ENCODE assay signal across 22 mouse cellular contexts in the genomic region with DNA sequence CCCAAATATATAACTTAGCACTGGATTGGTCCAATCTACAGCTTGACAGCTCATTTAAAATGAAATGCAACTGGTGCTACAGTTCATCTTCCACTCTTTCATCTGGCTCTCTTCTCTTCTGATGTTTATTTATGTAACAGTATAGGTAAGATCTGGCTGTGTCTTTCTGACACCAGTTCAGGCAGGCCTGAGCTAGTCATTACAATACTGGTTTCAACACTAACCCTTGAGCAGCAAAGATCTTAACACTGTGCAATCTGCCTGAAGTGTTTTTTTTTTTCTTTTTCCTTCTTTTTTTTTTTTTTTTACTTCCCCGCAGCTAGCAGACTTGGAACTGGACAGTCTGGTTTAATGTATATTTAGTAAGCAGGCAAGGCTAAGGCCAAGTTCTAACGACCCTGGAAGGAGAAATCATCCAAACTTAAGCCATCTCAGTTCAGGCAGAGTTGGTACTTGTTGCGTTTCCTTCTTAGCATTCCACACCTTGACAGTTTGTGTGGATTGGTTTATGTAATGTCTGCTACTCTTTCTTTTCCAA.
DNase-seq lines count a peak whose midpoint lies in the region; ATAC-seq and TF ChIP-seq lines count a peak whose summit lies in the region.
"Had no signal": no experiment of that assay in that cellular context is flagged by ENCODE, and none has a peak within 500 bp of the region (broad histone marks: within the 10 kb centered on the region; RNA-seq: fewer than 3 reads in every experiment).

No protein-coding gene starts in this region.

- H3K9ac ChIP-seq in lung, embryonic 14.5 days, result no peak overlapping the region
- no peak overlapping the region for H3K9ac ChIP-seq in midbrain, embryonic 11.5 days (ENCODE audit: low read length)
- H3K9ac ChIP-seq in midbrain, embryonic 15.5 days, result no peak overlapping the region
- H3K9ac ChIP-seq: embryonic facial prominence, embryonic 15.5 days; forebrain, embryonic 13.5 days; hindbrain, embryonic 12.5 days; hindbrain, embryonic 15.5 days had no signal

- H3K36me3 ChIP-seq in lung, embryonic 14.5 days (ENCODE audit: insufficient read depth), result no peaks in the 10 kb centered on the region
- no peaks in the 10 kb centered on the region for H3K36me3 ChIP-seq in midbrain, embryonic 11.5 days (ENCODE audit: control insufficient read depth, insufficient read depth, low read length)
- H3K36me3 ChIP-seq in midbrain, embryonic 15.5 days (replicated peaks), result no peaks in the 10 kb centered on the region
- H3K36me3 ChIP-seq: embryonic facial prominence, embryonic 15.5 days; hindbrain, embryonic 12.5 days; hindbrain, embryonic 15.5 days had no signal

- peak; percentile 28; the same call in 1 of the 2 replicates for ATAC-seq in lung, embryonic 14.5 days (ENCODE audit: insufficient read depth)
- no peak for ATAC-seq in midbrain, embryonic 11.5 days (ENCODE audit: low FRiP score)
- no peak for ATAC-seq in midbrain, embryonic 15.5 days (replicated peaks)
- ATAC-seq: CD4-positive, CD25-positive, alpha-beta regulatory T cell, adult 4 months; forebrain, embryonic 13.5 days; forebrain, embryonic 16.5 days had no signal

- no peaks in the 10 kb centered on the region for H3K9me3 ChIP-seq in lung, embryonic 14.5 days (ENCODE audit: low read depth, low read length)
- no peaks in the 10 kb centered on the region for H3K9me3 ChIP-seq in midbrain, embryonic 11.5 days (ENCODE audit: control insufficient read depth, low read length)
- H3K9me3 ChIP-seq in midbrain, embryonic 15.5 days, result no peaks in the 10 kb centered on the region
- H3K9me3 ChIP-seq: embryonic facial prominence, embryonic 15.5 days; forebrain, embryonic 13.5 days; hindbrain, embryonic 12.5 days; hindbrain, embryonic 15.5 days had no signal

- H3K4me3 ChIP-seq in lung, embryonic 14.5 days (ENCODE audit: low read depth, low read length), result no peak overlapping the region
- H3K4me3 ChIP-seq in midbrain, embryonic 11.5 days (ENCODE audit: low read depth, low read length), result no peak overlapping the region
- H3K4me3 ChIP-seq in midbrain, embryonic 15.5 days, result no peak overlapping the region
- H3K4me3 ChIP-seq: embryonic facial prominence, embryonic 15.5 days; forebrain, embryonic 13.5 days; hindbrain, embryonic 12.5 days; hindbrain, embryonic 15.5 days had no signal

- no peak for TF ChIP-seq CTCF in lung, embryonic 14.5 days (IDR thresholded peaks at IDR 0.05; ENCODE audit: low read depth)

- no peaks in the 10 kb centered on the region for H3K4me1 ChIP-seq in lung, embryonic 14.5 days (ENCODE audit: insufficient read depth)
- 0 out of 2 replicates have a peak, but pooled peaks cover 2% of the 10 kb centered on the region for H3K4me1 ChIP-seq in midbrain, embryonic 11.5 days (ENCODE audit: control insufficient read depth, insufficient read depth, low read length)
- no peaks in the 10 kb centered on the region for H3K4me1 ChIP-seq in midbrain, embryonic 15.5 days
- H3K4me1 ChIP-seq: embryonic facial prominence, embryonic 15.5 days; hindbrain, embryonic 15.5 days had no signal

- DNase-seq in lung, embryonic 14.5 days, result no peak
- no peak for DNase-seq in lung, postnatal 4 days
- DNase-seq in midbrain, embryonic 11.5 days (ENCODE audit: low spot score, missing footprints), result peak; percentile 4
- DNase-seq in fat pad, adult 2 months (ENCODE audit: extremely low read depth, low read depth, low spot score), result peak; percentile 83
- no peak for DNase-seq in thymus, postnatal 25 days
- DNase-seq: adrenal gland, adult 2 months; adrenal gland, postnatal 14 days; cerebellum, adult 11 months; cerebellum, adult 2 months; cerebellum, adult 9-11 months; cerebellum, postnatal 25 days; gastrocnemius, postnatal 10 days; gastrocnemius, postnatal 36 days; heart, adult 11 months had no signal

- WGBS in lung, embryonic 14.5 days, result 25% methylated on average over 3 of the region's 3 CpGs
- 79% methylated on average over 3 of the region's 3 CpGs for WGBS in midbrain, embryonic 11.5 days
- 85% methylated on average over 3 of the region's 3 CpGs for WGBS in midbrain, embryonic 15.5 days

- no peak overlapping the region for H3K27ac ChIP-seq in lung, embryonic 14.5 days (ENCODE audit: low read depth)
- H3K27ac ChIP-seq in midbrain, embryonic 11.5 days (ENCODE audit: low read depth, low read length), result no peak overlapping the region
- H3K27ac ChIP-seq in midbrain, embryonic 15.5 days, result no peak overlapping the region
- H3K27ac ChIP-seq: embryonic facial prominence, embryonic 15.5 days; forebrain, embryonic 13.5 days; hindbrain, embryonic 12.5 days; hindbrain, embryonic 15.5 days had no signal

- H3K4me2 ChIP-seq in lung, embryonic 14.5 days, result no peak overlapping the region
- no peak overlapping the region for H3K4me2 ChIP-seq in midbrain, embryonic 11.5 days
- no peak overlapping the region for H3K4me2 ChIP-seq in midbrain, embryonic 15.5 days
- H3K4me2 ChIP-seq: embryonic facial prominence, embryonic 15.5 days; forebrain, embryonic 13.5 days; heart, embryonic 11.5 days; hindbrain, embryonic 12.5 days; hindbrain, embryonic 15.5 days had no signal

- no peaks in the 10 kb centered on the region for H3K27me3 ChIP-seq in lung, embryonic 14.5 days (ENCODE audit: insufficient read depth, low read length)
- H3K27me3 ChIP-seq in midbrain, embryonic 11.5 days (ENCODE audit: control insufficient read depth, insufficient read depth, low read length), result no peaks in the 10 kb centered on the region
- H3K27me3 ChIP-seq in midbrain, embryonic 15.5 days (replicated peaks), result no peaks in the 10 kb centered on the region
- H3K27me3 ChIP-seq: embryonic facial prominence, embryonic 15.5 days; forebrain, embryonic 13.5 days; hindbrain, embryonic 12.5 days; hindbrain, embryonic 15.5 days had no signal

Comparison
In these comparisons a context has a peak if more than half of its experiments do, and no peak if none do; other contexts are left out.
1. DNase-seq: peak in midbrain, embryonic 11.5 days (single experiment) and fat pad, adult 2 months (single experiment); none in lung, embryonic 14.5 days (single experiment), lung, postnatal 4 days (0 of 2) and thymus, postnatal 25 days (single experiment).